Mouse (Mus musculus) bone marrow macrophage, adult 2 months (primary cell): ENCODE results near the gene Vmn1r185.
"Not testable (repeated sequence)": the region's sequence is repeated elsewhere in the genome, so short reads cannot be mapped to it uniquely, and the experiment has no call there.

Experiments used
- CTCF ChIP-seq: IDR thresholded peaks from 2 replicates; pipeline ENCODE4 v1.5.1; 2012; ENCODE audit warnings: low read depth, mild to moderate bottlenecking, low read length, moderate library complexity
- POLR2A ChIP-seq: IDR thresholded peaks from 2 replicates; pipeline ENCODE4 v1.6.1; 2012; ENCODE audit warnings: mild to moderate bottlenecking, low read depth, low read length, borderline replicate concordance

DNA sequence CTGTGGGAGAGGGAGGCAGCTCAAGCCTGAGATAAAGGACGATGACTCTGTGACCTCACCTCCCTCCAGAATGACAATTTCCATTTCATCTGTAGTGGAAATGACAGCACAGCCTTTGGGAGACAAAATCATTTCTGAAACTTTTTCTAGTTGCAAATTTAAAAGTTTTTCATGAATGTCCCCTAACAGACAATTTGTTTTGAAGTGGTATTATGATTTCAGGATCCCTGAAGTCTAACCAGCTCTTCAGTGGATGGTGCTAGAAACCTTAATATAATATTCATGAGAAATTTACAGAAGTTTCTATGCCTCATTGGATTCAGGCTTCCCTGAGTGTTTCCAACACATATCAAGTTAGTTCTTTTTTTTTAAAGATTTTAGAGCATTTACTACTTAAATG is at the start of gene Vmn1r185:
- not testable (repeated sequence) for TF ChIP-seq CTCF, POLR2A
